Mouse (Mus musculus) regulatory T cell (primary cell): ENCODE measurements around the gene Fuca1.

Experiments
- in situ Hi-C: fragments of 300-600 bp; cut with MboI, MseI; formaldehyde crosslinking; loops from one replicate; pipeline ENCODE4 v1.15.1; 2025; ENCODE audit warnings: high pct_unique_total_duplicates

Fuca1 gene

DNA sequence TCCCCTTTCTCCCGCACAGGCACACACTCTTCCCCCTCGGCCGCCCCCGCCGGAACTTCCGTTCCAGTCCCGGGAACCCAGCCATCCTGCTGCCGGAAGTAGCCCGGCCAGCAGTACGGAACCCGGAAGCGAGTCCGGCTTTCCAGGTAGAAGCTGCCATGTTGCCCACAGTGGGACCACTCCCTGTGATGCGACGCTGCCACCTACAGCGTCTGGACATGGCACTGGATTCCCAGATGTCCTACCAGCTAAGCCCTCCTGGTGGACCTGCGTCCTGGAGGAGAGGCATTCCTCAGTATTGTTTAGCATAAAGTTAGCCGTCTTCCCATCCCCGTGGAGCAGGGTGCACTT is 52.0 kb downstream of the Fuca1 start, which contains the start of gene Lypla2:
Gene Lypla2 (minus strand): TSS at position 71 of the 351 bp plus-strand sequence.
- in situ Hi-C loops, result no loop called here

DNA sequence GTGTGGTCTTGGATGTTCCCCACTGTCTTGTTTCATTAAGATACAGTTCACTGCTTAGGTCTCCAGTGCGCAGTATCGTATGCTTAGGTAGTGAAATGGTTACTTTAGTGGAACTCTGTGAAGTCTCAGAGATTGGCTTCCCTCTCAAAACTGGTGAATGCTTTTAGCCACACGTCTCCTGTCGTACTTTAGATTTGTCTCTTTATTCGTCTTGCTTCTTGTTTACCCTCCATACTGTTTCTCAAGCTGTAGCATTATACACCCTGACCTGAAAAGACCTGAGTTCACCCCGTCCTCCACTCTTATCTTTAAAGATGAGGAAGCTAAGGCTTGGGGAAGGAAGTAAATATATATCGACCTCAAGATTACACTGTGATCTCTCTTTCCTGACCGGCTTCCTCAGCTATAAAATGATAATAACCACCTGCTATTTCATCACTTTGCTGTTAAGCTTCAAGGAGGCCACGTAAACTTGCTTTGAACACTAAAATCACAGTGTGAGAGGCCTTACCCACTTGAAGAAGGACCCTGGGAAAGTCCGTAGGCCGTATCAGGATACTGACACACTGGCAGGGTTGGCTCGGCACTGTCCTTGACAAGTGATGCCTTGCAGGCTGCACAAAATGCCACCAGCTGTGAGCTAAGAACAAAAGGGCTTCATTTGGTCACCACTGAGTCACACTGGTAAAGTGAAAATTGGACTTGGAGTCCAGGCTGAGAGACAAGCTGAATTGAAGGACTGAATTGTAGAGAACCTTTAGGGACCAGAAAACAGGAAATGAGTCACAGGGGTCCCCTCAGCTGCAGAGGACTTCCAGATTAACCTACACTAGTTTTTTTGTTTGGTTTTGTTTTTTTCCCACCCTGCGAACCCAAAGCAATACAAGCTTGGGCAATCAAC is 52.6 kb downstream of the Fuca1 start:
- in situ Hi-C loops, result no loop called here

DNA sequence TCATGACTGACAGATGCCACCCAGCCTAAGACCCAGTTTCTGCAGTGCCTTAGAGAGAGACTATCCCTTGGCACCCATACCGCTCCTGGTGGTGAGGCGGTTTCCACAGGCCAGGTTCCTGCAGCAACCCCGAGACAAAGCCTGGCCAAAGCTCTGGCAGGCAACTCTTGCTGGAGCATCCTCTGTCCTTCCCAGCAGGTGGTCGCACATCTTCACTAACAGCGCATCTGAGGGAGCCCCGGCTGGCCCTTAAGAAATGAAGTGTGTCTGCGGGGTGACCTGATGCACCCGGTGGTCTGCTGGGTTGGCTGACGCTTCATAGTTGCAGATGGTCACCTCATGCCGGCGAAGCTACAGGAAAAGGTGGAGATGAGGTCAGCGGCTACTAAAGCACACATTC is 55.6 kb downstream of the Fuca1 start:
- in situ Hi-C loops, result no loop called here

DNA sequence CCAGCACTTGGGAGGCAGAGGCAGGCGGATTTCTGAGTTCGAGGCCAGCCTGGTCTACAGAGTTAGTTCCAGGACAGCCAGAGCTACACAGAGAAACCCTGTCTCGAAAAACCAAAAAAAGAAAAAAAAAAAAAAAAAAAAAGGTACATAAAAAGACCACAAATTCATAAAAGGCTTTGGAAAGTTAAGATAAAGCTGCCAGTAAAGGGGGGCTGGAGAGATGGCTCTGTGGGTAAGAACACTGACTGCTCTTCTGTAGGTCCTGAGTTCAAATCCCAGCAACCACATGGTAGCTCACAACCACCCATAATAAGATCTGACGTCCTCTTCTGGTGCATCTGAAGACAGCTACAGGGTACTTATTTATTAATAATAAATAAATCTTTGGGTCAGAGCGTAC is 59.7 kb downstream of the Fuca1 start:
- in situ Hi-C loops, result loop anchor here (5.0 kb wide), 1 partner anchor 72 kb away; the partner anchor contains the start of gene Rpl11

DNA sequence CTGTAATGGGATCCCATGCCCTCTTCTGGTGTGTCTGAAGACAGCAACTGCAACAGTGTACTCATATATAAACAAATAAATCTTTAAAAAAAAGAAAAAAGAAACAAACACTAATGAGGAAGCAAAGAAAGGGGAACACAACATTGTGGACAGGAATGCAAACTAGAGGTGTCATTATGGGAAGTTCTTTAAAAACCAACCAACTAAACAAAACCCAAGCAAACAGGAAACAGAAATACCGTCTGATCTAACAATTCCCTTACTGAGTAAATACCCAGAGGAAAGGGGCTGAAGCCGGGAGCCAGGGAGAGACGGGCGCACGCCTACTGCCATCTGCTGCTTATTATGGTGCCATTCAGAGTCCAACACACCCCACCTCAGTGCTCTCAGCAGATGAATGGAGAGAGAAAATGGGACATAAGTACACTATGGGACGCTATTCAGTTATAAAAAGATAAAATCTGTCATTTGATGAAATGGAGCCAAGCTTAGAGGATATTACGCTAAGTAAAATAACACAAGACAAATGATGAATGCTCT is 61.1 kb downstream of the Fuca1 start:
- in situ Hi-C loops, result loop anchor here (5.0 kb wide), 1 partner anchor 71 kb away; the partner anchor contains the start of gene Rpl11

DNA sequence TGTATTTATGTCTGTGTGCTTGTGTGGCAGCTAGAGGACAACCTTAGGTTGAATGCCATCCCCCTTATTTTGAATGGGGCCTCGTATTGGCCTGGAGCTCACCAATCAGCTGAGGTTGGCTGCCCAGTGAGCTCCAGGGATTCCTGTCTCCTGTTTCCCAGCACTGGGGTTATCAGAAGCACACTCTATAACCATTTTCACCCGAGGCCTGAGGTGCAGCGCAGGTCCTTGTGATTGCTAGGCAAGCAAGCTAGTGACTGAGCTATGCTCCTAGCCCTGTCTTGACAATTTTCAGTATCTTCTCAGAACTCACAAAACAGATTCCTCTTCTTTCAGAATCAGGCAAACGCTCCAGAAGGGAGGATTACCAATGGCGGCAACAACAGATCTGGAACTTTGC is 64.0 kb downstream of the Fuca1 start:
- in situ Hi-C loops, result loop anchor here (5.0 kb wide), 1 partner anchor 68 kb away; the partner anchor contains the start of gene Rpl11

DNA sequence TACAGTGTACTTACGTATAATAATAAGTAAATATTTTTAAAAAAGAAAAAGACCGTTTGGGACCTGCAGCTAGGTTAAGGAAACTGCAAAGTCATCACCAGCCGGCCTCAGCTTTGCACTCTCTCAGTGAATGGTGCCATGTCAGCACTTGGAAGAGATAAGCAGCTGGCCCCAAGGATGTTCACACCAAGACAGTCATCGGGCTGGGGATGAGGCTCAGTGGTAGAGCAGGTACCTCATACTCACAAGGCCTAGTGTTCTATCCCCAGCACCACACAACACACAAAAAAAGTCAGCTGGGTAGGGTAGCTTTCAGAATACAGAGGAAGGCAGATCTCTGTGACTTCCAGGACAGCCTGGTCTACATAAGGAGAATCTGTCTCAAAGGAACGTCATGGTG is 64.7 kb downstream of the Fuca1 start:
- in situ Hi-C loops, result no loop called here

DNA sequence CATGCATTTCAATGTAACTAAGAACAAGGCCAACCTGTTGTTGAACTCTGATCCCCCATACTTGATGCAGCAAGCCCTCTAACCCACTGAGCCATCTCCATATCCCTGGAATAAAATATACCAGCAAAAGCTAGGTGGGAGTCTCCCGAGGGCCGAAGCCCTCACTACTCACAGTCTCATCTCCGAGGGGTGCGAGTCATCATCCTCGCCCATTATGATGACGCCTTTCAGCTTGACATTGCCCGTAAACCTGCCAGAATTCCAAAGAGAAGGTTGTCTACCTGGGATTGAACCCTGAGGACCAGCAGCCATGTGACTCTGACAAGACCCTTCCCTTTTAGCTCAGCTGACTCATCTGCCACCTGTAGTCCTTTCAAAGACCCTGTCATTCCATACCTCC is 65.2 kb downstream of the Fuca1 start:
- in situ Hi-C loops, result no loop called here

DNA sequence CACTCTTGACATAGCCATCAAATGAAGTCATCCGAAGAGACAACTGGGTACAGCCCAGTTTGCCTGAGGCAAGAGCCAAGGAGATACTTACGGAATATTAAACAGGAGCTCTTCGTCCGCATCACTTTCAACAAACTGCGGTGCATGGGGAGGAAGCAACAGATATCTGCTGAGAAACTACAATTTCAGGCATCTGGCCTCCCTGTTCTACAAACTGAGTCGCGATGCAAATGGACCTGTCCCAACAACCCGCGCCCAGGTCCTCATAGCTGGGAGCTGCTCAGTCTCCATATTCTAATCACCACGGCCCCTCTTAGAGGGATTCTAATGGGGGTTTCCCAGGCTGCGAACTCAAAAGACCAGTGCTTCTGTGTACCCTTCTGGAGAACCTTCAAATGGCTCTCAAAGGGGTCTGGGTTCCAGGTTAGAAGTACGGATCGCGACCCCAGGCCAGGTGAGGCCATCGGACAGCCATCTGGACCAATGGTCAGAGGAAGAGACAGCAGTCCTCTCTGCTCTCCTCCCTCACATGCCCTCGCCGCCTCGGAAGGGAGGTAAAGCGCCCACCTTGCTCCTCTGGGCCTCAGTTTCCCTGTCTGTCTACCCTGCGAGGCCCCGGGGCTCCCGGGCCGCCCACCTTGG is 65.9 kb downstream of the Fuca1 start:
- in situ Hi-C loops, result no loop called here

DNA sequence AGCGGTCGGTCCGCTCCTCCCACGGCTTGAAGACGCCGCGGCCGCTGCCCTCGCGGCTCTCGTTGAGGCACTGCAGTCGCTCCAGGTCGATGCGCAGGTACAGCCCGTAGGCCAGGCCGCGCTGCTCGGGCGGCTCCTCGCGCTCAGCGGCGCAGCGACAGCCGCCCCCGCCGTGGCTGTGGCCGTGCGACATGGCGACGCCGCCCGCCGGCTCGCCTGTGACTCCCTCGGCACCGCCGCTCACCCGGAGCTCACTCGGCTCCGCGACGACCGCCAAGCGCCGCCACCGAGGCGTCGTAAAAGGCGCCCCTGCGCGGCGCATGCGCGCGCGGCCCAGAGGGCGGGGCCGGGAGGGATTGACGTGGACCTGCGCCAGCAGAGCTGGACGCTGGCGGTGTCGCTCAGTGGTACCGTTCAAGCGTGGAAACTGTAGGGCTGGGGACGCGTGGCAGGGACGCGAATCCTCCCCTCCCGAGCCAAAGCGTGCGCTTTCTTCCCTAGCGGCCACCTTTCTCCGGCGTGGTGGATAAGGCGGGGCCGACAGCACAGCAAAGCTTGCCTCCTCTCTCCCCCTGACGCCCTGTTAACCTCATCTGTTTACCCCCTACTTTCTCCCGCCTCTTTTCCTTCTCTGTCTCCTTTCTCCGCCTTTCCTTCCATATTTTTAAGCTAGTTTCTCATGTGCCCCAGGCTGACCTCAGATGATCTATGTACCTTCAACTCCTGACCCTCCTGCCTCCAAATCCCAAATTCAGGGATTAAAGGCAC is 66.6 kb downstream of the Fuca1 start, which contains the start of gene Pithd1:
Gene Pithd1 (minus strand): TSS at position 322 of the 768 bp plus-strand sequence.
- in situ Hi-C loops, result no loop called here

DNA sequence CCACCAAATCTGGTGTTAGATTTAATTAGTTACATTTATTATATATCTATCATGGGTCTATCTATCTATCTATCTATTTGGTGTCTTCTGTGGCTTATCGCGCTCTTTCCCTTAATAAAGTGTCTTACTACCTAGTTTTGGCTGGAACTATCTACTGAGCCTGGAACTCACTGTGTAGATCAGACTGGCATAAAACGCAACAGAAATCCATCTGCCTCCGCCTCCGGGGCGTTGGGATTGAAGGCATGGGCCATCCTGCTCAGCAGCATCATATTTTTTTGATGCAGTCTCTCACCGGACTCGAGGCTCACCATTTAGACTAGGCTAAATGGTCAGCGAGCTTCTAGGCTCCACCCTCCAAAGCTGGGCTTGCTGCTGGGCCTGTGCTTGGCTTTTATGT is 67.2 kb downstream of the Fuca1 start:
- in situ Hi-C loops, result no loop called here
